In genomic region chr13:60047791-60048730, GRCm38 (mm10) we compare ENCODE assay signal across 8 mouse cellular contexts.
A peak's percentile ranks its signal among the peaks of the same experiment; 100 is the strongest.
DNase-seq lines count a peak whose midpoint lies in the region; ATAC-seq and TF ChIP-seq lines count a peak whose summit lies in the region.
"Had no signal": no experiment of that assay in that cellular context is flagged by ENCODE, and none has a peak within 500 bp of the region (broad histone marks: within the 10 kb centered on the region; RNA-seq: fewer than 3 reads in every experiment).

No protein-coding gene starts in this region.

- 56% methylated on average over 9 of the region's 9 CpGs for WGBS in kidney, embryonic 16.5 days
- 54% methylated on average over 9 of the region's 9 CpGs for WGBS in limb, embryonic 14.5 days
- 67% methylated on average over 9 of the region's 9 CpGs for WGBS in neural tube, embryonic 15.5 days

- peak; percentile 4; the same call in 1 of the 2 replicates for TF ChIP-seq POLR2A in embryonic fibroblast, embryonic 13.5 days (IDR thresholded peaks at IDR 0.05; ENCODE audit: low read depth, low read length)
- TF ChIP-seq POLR2A in limb, embryonic 14.5 days (IDR thresholded peaks at IDR 0.05; ENCODE audit: borderline replicate concordance, extremely low read depth, insufficient read depth, insufficient read length): no peak

- no peaks in the 10 kb centered on the region for H3K27me3 ChIP-seq in kidney, embryonic 16.5 days (ENCODE audit: insufficient read depth, low read length)
- H3K27me3 ChIP-seq in limb, embryonic 14.5 days (ENCODE audit: control insufficient read depth, insufficient read depth, low read length): no peaks in the 10 kb centered on the region
- no peaks in the 10 kb centered on the region for H3K27me3 ChIP-seq in neural tube, embryonic 15.5 days (replicated peaks)
- H3K27me3 ChIP-seq: liver, embryonic 13.5 days had no signal

- no peak overlapping the region for H3K4me3 ChIP-seq in kidney, embryonic 16.5 days (ENCODE audit: low read length)
- no peak overlapping the region for H3K4me3 ChIP-seq in embryonic fibroblast, embryonic 13.5 days (ENCODE audit: insufficient read depth, low read length)
- no peak overlapping the region for H3K4me3 ChIP-seq in limb, embryonic 14.5 days (replicated peaks; ENCODE audit: low read length)
- no peak overlapping the region for H3K4me3 ChIP-seq in neural tube, embryonic 15.5 days (replicated peaks)
- H3K4me3 ChIP-seq: liver, embryonic 13.5 days had no signal

- no peaks in the 10 kb centered on the region for H3K36me3 ChIP-seq in kidney, embryonic 16.5 days (ENCODE audit: insufficient read depth, low read length)
- no peaks in the 10 kb centered on the region for H3K36me3 ChIP-seq in limb, embryonic 14.5 days (ENCODE audit: control insufficient read depth, insufficient read depth, low read length)
- H3K36me3 ChIP-seq in neural tube, embryonic 15.5 days: no peaks in the 10 kb centered on the region
- H3K36me3 ChIP-seq: liver, embryonic 13.5 days had no signal

- no peaks in the 10 kb centered on the region for H3K9me3 ChIP-seq in kidney, embryonic 16.5 days (ENCODE audit: low read length)
- H3K9me3 ChIP-seq in limb, embryonic 14.5 days (ENCODE audit: control insufficient read depth, low read length): no peaks in the 10 kb centered on the region
- no peaks in the 10 kb centered on the region for H3K9me3 ChIP-seq in neural tube, embryonic 15.5 days (replicated peaks)
- H3K9me3 ChIP-seq: liver, embryonic 13.5 days had no signal

- ATAC-seq in kidney, embryonic 16.5 days (ENCODE audit: low FRiP score, low TSS enrichment): peak; percentile 40
- peak; percentile 38; the same call in 1 of the 2 replicates for ATAC-seq in limb, embryonic 14.5 days (ENCODE audit: low FRiP score, low read depth)
- no peak for ATAC-seq in neural tube, embryonic 15.5 days (ENCODE audit: low FRiP score)
- ATAC-seq in erythroid progenitor cell, adult 5-6 weeks (replicated peaks; ENCODE audit: low FRiP score, poor library complexity, severe bottlenecking): no peak

- no peak for TF ChIP-seq CTCF in embryonic fibroblast, embryonic 13.5 days (IDR thresholded peaks at IDR 0.05; ENCODE audit: borderline replicate concordance, insufficient read depth, low read length)

- peaks cover 5% of the 10 kb centered on the region; the same call in 1 of the 2 replicates for H3K4me1 ChIP-seq in kidney, embryonic 16.5 days (ENCODE audit: insufficient read depth, low read length)
- peaks cover 18% of the 10 kb centered on the region for H3K4me1 ChIP-seq in embryonic fibroblast, embryonic 13.5 days (ENCODE audit: control insufficient read depth, insufficient read depth, low read length)
- H3K4me1 ChIP-seq in limb, embryonic 14.5 days (ENCODE audit: control insufficient read depth, insufficient read depth, low read length): peaks cover 38% of the 10 kb centered on the region
- H3K4me1 ChIP-seq in neural tube, embryonic 15.5 days: peaks cover 12% of the 10 kb centered on the region; the same call in 1 of the 2 replicates
- H3K4me1 ChIP-seq: liver, embryonic 13.5 days had no signal

- no peak overlapping the region for H3K9ac ChIP-seq in kidney, embryonic 16.5 days (replicated peaks; ENCODE audit: low read length)
- H3K9ac ChIP-seq in limb, embryonic 14.5 days (ENCODE audit: low read depth, low read length, severe bottlenecking): no peak overlapping the region
- H3K9ac ChIP-seq in neural tube, embryonic 15.5 days (replicated peaks): no peak overlapping the region
- H3K9ac ChIP-seq: liver, embryonic 13.5 days had no signal

- no peak overlapping the region for H3K27ac ChIP-seq in kidney, embryonic 16.5 days (ENCODE audit: low read length)
- H3K27ac ChIP-seq in embryonic fibroblast, embryonic 13.5 days (ENCODE audit: insufficient read depth, low read length): peak overlapping the region; percentile 90
- peak overlapping the region; percentile 70 for H3K27ac ChIP-seq in limb, embryonic 14.5 days (replicated peaks; ENCODE audit: low read depth, low read length)
- no peak overlapping the region for H3K27ac ChIP-seq in neural tube, embryonic 15.5 days (replicated peaks)
- H3K27ac ChIP-seq: liver, embryonic 13.5 days had no signal

- no peak for DNase-seq in kidney, adult 18-20 months
- DNase-seq in adipocyte (ENCODE audit: low spot score): peak; percentile 35
- peak; percentile 56 for DNase-seq in limb, embryonic 14.5 days (ENCODE audit: low spot score)
- DNase-seq: liver, embryonic 13.5 days had no signal

- no peak overlapping the region for H3K4me2 ChIP-seq in kidney, embryonic 16.5 days (replicated peaks; ENCODE audit: low read depth, low read length)
- no peak overlapping the region for H3K4me2 ChIP-seq in limb, embryonic 14.5 days (replicated peaks; ENCODE audit: low read depth, low read length, severe bottlenecking)
- H3K4me2 ChIP-seq in neural tube, embryonic 15.5 days: no peak overlapping the region
- H3K4me2 ChIP-seq: liver, embryonic 13.5 days had no signal

Comparison
In these comparisons a context has a peak if more than half of its experiments do, and no peak if none do; other contexts are left out.
1. ATAC-seq: peak in kidney, embryonic 16.5 days (single experiment) and limb, embryonic 14.5 days (single experiment); none in neural tube, embryonic 15.5 days (single experiment) and erythroid progenitor cell, adult 5-6 weeks (single experiment).
2. H3K27ac ChIP-seq: peak in embryonic fibroblast, embryonic 13.5 days (single experiment) and limb, embryonic 14.5 days (single experiment); none in kidney, embryonic 16.5 days (single experiment) and neural tube, embryonic 15.5 days (single experiment).